Mouse (Mus musculus): ENCODE measurements around the gene Olfr263. TPM values are rescaled to one million over a fixed set of nuclear protein-coding genes. Genes with fewer than 3 reads are reported as not detected.
A peak's percentile ranks its signal among the peaks of the same experiment; 100 is the strongest.
"Not testable (repeated sequence)": the region's sequence is repeated elsewhere in the genome, so short reads cannot be mapped to it uniquely, and the experiment has no call there.

Olfr263 gene
- not detected in 2 replicates for total RNA-seq (2017)

DNA sequence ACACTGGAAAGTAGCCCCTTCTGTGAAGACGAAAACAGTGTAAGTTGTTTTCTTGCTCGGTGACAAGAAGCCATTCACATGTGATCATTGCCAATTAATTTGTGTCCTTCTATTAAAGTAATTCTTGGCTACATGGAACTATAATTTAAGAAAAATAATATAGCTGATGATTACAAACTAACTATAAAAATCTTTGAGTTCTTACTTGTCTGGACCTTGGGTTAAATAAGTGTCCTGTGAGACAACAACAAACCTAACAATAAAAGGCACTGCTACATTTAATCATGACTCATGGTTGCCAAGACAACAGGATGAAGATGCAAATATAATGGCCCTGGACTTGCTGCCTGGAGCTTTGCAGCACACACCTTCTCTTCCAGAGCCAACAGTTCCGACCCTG lies at the start of gene Olfr263:
Gene Olfr263, plus strand, starts transcription at position 301 of the 400 bp plus-strand sequence.
- not testable (repeated sequence) for ATAC-seq (replicated peaks; ENCODE audit: low read depth, poor library complexity, severe bottlenecking)

- no peak for ATAC-seq (replicated peaks; ENCODE audit: low read depth, poor library complexity, severe bottlenecking)
Observed at GRCm38 (mm10) chr13:21082686-21083085, 46.8 kb upstream of the Olfr263 start.

- no peak for ATAC-seq (replicated peaks; ENCODE audit: low read depth, poor library complexity, severe bottlenecking)
Observed at GRCm38 (mm10) chr13:21109759-21110158, 19.7 kb upstream of the Olfr263 start.

- no peak for ATAC-seq (replicated peaks; ENCODE audit: low read depth, poor library complexity, severe bottlenecking)
Observed at GRCm38 (mm10) chr13:21110441-21110840, 19.0 kb upstream of the Olfr263 start.

DNA sequence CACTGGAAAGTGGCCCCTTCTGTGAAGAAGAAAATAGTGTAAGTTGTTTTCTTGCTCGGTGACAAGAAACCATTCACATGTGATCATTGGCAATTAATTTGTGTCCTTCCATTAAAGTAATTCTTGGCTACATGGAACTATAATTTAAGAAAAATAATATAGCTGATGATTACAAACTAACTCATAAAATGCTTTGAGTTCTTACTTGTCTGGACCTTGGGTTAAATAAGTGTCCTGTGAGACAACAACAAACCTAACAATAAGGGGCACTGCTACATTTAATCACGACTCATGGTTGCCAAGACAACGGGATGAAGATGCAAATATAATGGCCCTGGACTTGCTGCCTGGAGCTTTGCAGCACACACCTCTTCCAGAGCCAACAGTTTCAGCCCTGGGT lies 18.3 kb upstream of the Olfr263 start, which contains the start of gene Olfr1369-ps1:
Gene Olfr1369-ps1, plus strand, starts transcription at position 301 of the 400 bp plus-strand sequence.
- not testable (repeated sequence) for ATAC-seq (replicated peaks; ENCODE audit: low read depth, poor library complexity, severe bottlenecking)

- no peak; the same call in 1 of the 2 replicates for ATAC-seq (replicated peaks; ENCODE audit: low read depth, poor library complexity, severe bottlenecking)
Observed at GRCm38 (mm10) chr13:21114121-21114520, 15.3 kb upstream of the Olfr263 start.

- no peak for ATAC-seq (replicated peaks; ENCODE audit: low read depth, poor library complexity, severe bottlenecking)
Observed at GRCm38 (mm10) chr13:21142421-21142820, 13.0 kb downstream of the Olfr263 start.

DNA sequence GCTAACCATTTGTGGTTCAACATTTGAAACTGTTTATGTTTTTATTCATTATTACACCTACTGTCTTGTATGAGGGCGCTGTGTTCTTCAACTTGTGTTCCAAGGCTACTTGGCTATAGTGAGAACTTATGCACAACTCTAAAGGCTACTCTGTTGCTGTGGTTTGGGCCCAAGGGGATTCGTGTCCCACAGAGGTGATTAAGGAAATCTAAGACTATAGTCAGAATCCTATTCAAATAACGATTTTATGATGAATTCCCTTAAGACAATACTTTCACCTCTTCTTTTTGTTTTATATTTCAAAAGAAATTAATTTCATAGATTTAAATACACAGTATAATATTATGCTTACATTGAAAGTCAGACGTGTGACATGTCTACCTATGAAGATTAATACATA lies 16.3 kb downstream of the Olfr263 start, which contains the start of gene Olfr1368:
Gene Olfr1368, minus strand, starts transcription at position 101 of the 400 bp plus-strand sequence.
- no peak for ATAC-seq (replicated peaks; ENCODE audit: low read depth, poor library complexity, severe bottlenecking)

DNA sequence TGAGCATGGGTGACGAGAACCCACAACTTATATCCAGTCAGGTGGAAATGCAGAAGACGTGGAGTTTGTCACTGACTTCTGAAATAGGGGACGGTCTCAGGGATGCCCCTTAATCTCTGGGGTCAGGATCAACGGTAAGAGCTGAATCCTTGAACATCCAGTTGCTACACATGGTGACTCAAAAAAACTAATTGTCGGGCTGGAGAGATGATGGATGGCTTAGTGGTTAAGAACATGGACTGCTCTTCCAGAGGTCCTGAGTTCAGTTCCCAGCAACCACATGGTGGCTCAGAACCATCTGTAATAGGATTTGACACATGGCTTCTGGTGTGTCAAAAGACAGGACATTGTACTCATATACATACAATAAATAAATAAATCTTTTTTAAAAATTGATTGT lies 26.4 kb downstream of the Olfr263 start:
- no peak for ATAC-seq (replicated peaks; ENCODE audit: low read depth, poor library complexity, severe bottlenecking)

DNA sequence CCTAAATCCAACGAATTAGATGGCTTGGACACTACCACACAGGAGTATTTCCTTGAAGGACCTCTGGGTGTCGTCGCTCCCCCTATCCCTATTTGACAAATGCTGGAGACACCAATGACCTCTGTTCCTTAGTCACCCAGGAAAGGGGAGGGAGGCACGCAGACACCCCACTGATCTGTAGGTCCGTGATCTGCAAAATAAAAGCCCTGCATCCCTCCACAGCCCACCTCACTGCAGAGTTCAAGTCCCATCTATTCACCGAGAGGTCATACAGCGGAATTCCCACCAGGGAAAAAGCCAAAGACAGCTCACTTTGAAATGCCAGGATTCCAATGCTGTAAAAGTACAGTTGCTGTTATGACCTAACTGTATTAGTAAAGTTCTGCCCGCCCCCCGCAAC lies 28.6 kb downstream of the Olfr263 start:
- no peak for ATAC-seq (replicated peaks; ENCODE audit: low read depth, poor library complexity, severe bottlenecking)

GRCm38 (mm10) chr13:21158785-21159474 lies 29.5 kb downstream of the Olfr263 start:
- ATAC-seq (replicated peaks; ENCODE audit: low read depth, poor library complexity, severe bottlenecking), result peak; percentile 71

GRCm38 (mm10) chr13:21159475-21159819 lies 30.0 kb downstream of the Olfr263 start:
- ATAC-seq (replicated peaks; ENCODE audit: low read depth, poor library complexity, severe bottlenecking), result no peak; the same call in 1 of the 2 replicates

DNA sequence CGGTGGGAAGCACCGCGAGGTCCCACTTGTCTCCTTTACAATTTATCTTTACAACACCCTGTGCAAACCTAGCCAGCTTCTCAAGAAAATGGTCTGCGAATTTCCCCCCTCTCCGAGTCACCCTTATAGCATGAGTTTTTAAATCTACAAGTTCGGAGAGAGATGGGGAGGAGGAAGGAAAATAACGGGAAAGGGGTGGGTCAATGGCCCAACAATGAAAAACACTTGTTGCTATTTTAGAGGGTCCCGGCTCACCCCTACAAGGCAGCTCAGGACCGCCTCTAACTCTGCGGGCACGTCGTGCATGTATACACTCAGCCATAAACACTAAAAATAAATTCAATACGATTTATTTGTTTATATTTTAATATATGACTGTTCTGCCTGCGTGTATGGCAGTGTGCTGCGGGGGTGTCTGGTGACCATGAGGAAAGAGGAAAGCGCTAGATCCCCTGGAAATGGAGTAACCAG lies 30.6 kb downstream of the Olfr263 start:
- ATAC-seq (replicated peaks; ENCODE audit: low read depth, poor library complexity, severe bottlenecking), result no peak

DNA sequence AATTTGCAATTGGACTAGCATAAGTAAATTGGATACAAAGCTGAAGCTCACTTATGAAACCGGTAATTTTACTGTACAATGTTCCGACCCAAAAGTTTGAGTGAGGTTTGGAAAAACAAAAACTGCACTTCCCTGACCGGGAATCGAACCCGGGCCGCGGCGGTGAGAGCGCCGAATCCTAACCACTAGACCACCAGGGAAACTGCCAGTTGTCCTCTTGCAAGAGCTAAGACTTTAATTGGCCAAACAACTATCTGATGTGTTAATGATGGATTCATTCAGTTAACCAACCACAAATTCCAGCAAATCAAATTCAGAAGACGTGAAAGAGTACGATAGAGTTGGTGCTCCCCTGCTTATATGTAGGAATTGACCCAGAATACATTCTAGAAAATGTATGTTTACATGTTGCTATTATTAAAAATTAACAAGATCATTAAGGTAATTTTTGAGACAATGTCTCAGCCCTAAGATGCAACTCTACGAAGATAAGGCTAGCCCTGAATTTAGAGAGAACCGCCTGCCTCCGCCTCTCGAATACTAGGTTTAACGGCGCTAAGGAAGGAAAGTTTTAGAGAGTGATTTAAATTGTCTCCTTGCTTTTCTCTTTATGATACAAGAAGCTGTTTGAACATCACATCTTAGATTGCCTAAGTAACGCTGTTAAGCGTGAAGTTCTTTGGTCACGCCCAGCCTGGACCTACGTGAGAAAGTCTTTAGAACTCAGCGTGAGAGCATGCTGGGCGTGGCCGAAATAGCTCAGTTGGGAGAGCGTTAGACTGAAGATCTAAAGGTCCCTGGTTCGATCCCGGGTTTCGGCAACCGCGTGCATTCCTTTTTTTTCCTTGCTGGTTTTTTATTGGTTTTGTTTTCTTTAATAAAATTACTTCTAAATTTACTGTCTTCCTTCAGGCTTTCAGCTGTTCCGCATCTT lies 31.5 kb downstream of the Olfr263 start:
- peak; percentile 67 for ATAC-seq (replicated peaks; ENCODE audit: low read depth, poor library complexity, severe bottlenecking)

DNA sequence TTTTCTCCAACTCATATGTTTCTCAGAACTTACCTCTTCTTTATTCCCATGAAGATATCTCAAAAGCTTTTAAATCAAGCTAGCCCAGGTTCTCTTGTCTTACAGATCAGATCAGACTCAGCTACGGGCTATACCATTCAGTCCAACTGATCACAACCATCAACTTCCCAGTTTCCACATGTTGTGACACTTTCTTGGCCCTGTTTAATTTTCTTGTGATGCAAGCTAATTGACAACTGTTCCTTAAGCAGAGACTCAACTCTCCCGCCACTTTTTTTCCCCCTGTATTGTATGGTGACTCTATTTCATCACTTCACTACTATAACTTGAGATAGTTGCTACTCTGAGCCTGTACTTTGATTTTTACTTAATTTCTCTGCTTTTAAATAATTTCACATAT lies 32.2 kb downstream of the Olfr263 start:
- ATAC-seq (replicated peaks; ENCODE audit: low read depth, poor library complexity, severe bottlenecking), result no peak

DNA sequence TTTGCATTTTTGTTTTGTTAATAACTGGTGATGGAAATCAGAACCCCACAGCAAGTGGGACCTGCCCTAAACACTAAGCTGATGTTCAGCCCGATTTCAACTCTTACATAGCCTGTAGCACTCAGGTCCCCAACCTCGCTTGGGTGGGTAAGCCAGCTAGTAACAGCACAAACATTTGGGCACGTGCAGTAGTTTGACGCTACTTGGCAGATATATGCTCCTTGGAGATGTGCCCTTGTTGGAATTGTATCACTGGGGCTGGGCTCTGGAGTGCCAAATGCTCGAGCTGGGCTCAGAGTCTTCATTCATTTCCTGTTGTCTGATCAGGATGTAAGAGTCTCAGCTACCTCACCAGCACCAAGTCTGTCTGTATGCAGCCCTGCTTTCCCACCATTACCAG lies 33.2 kb downstream of the Olfr263 start:
- no peak for ATAC-seq (replicated peaks; ENCODE audit: low read depth, poor library complexity, severe bottlenecking)

GRCm38 (mm10) chr13:21166936-21167909 lies 37.8 kb downstream of the Olfr263 start:
- peak; percentile 12; the same call in 1 of the 2 replicates for ATAC-seq (replicated peaks; ENCODE audit: low read depth, poor library complexity, severe bottlenecking)

DNA sequence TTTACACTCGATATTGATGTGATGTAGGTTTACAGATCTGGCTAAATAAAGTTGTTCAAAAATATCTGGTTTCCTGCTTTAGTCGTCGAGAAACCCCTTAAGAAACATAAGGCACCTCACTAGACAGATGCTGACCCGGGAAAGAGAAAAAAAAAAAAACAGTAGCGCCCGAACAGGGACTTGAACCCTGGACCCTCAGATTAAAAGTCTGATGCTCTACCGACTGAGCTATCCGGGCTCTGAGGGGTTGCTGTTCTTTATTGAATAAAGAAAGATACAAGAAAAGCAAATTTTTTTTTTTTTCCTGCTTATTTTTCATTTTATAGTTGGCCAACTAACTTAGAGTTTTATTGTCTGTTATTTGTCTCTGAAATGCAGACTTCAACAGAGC lies 38.5 kb downstream of the Olfr263 start:
- 0 out of 2 replicates have a peak, but pooled peaks have one; percentile 1 for ATAC-seq (replicated peaks; ENCODE audit: low read depth, poor library complexity, severe bottlenecking)

DNA sequence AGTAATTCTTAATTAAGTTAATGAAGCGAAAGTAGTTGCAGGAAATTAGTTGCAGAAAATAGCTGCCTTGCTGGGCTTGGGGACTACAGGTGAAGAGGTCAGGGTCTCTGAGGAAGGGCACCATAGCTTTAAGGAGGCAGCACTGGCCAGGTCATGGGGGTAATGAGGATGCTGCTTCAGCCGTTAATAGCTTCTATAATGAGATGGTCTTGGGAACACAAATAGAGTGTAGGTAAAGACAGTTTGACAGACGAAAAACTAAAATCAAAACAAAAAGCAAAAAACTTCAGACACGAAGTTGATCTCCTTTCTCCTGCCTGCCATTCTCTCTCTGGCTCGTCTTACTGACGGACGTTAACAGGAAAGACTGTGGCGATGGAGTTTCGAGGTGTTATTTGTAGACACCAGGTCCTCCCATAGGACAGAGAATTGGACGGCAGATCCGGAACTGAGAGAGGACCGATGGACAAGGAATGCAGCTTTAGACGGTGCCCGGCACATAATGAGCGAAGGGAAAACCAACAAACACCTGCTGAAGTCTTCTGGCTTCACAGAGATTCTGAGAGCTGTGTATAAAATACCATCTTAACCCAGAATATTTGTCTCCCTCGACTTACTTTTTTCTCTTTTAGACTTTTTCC lies 39.1 kb downstream of the Olfr263 start:
- ATAC-seq (replicated peaks; ENCODE audit: low read depth, poor library complexity, severe bottlenecking), result no peak

All from common myeloid progenitor, adult 5-6 weeks (primary cell).